Mouse (Mus musculus): ENCODE measurements around the gene Fcgr3.

- TF ChIP-seq CTCF (IDR thresholded peaks at IDR 0.05; ENCODE audit: insufficient read depth, low read length) (no peak), POLR2A (IDR thresholded peaks at IDR 0.05; ENCODE audit: borderline replicate concordance, extremely low read depth, low read depth, low read length) (no peak)
Observed at GRCm38 (mm10) chr1:171097136-171097535, 32.4 kb upstream of the Fcgr3 start.
